Mouse (Mus musculus) subcutaneous adipose tissue, adult 2 months (tissue): ENCODE data around the gene Rnf31. TPM values are rescaled to one million over a fixed set of nuclear protein-coding genes. Genes with fewer than 3 reads are reported as not detected.

ENCODE experiments used
- polyA plus RNA-seq: library from polyadenylated mRNA; depleted of rRNA; stranded (reverse); fragments of >200 nt; gene quantifications from 2 replicates; pipeline ENCODE4 v1.2.3, GENCODE M21; 2012; ENCODE audit warnings: low replicate concordance; rRNA removed

Gene Rnf31
- 27.9 and 42.1 TPM in 2 replicates for polyA plus RNA-seq

DNA sequence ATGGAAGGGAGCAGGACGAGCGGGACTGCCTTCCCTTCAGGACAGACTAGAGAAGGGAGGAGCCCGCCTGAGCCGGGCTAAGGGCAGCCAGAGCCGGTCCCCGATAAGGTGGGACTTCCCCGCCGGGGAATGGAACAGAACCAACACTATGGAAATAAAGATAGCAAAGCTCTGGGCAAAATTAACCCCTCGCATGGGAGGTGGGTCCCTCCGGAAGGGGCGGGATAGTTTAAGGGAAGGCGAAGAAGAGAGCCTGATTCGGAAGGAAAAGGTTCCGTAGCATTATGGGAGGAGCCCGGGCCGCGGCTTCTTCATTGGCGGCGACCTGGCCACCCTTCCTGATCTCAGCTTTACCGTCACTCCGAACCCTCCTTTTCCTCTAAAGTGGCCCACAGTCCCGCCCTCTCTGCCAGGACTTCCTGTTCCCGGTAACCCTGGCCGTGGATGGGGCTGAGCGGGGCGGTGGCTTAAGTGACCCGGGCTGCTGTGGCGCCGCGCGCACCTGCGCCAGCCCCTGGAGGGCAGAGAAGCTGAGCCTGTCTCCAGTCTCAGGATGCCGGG lies at the start of gene Rnf31:
TSS of gene Rnf31 (plus strand) at position 378 of the 561 bp plus-strand sequence.

DNA sequence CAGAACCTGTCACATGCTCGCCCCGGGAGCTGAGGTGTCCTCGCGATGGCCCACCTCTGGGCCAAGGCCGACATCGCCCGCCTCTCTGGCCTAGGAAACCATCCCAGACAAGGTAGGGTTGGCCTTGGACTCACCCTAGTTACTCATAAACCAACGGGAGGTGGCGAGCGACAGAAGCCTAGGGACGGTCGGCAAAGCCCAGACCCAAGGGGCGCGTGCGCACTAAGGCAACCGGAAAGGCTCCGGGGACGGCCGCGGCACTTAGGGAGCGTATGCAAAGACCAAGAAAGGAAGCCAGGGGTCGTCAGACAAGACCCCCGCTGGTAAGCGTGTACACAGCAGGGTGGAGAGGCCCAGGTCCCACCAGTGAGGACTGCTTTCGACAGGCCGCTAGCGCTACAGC lies 31.7 kb upstream of the Rnf31 start, which contains the start of gene Dcaf11:
TSS of gene Dcaf11 (plus strand) at position 208 of the 403 bp plus-strand sequence.

GRCm38 (mm10) chr14:55560202-55561073 lies 31.1 kb upstream of the Rnf31 start, which contains the start of gene A730061H03Rik:
TSS of gene A730061H03Rik (minus strand) at chr14:55560406.

DNA sequence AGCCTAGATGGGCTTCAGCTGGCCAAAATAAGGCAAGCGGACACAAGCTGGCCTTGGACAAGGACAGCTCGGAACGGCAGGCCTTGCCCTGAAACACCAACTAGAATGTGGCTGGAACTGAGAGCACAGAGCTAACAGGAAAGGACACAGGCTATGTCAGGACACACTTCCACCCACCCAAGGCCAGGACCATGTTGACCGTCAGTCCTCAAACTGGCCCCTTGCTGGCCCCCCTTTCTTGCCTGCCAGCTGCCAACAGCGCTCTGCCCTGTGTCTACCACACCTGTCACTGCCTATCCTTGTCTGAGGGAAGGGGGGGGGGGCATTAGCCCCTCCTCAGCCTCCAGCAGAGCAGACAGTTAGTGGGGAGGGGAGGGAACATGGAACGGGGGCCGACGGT lies 16.2 kb upstream of the Rnf31 start, which contains the start of gene Fitm1:
TSS of gene Fitm1 (plus strand) at position 316 of the 400 bp plus-strand sequence.

GRCm38 (mm10) chr14:55577871-55578667 lies 13.4 kb upstream of the Rnf31 start, which contains the start of gene Psme1:
TSS of gene Psme1 (plus strand) at chr14:55578123.

DNA sequence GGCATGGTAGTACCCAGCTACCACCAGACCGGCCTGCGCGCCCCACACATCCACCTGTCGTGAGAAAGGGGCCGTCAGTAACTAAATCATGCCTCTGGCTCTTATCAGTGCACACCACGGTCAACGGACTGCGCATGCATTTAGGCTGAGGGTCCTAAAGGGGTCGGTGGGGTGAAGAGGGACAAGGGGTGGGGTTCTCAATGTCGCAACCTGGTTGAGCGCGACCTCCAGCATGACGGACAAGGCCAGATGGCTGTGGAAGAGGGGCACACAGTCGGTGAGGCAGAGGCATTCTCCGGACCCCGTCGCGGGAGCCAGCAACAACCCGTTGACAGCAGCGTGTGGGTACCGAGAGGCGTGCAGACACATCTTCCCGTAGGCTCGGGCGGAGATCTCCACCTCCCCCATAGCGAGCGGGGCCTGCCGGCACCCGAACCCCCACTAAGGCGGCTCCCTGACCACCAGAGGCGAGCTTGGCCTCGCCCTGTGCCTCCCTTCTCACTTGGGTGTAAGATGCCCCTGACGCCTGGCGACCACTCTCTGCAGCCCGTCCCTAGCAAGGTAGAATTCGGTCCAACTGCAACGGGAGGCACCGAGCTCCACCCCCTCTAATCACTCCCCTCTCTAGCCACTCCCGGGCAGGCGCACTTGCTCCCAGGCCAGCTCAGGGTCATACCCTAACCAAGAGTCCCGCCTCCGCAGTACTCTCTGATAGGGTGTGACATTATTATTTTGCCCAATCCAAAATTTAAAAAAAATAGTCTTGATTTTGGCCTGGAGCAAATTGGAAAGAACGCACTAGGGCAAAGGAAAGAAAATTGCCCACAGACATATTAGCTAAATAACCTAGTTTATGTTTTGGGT lies 6.6 kb upstream of the Rnf31 start, which contains the start of gene Emc9:
TSS of gene Emc9 (minus strand) at position 601 of the 864 bp plus-strand sequence.

GRCm38 (mm10) chr14:55590748-55591330 lies 669 bp upstream of the Rnf31 start, which contains the start of gene Psme2:
TSS of gene Psme2 (minus strand) at chr14:55591113.

GRCm38 (mm10) chr14:55603271-55603632 lies 11.7 kb downstream of the Rnf31 start, which contains the start of gene Irf9:
TSS of gene Irf9 (plus strand) at chr14:55603571.

GRCm38 (mm10) chr14:55617822-55618221 lies 26.3 kb downstream of the Rnf31 start, which contains the start of gene Rec8:
TSS of gene Rec8 (plus strand) at chr14:55618037.

GRCm38 (mm10) chr14:55635523-55636007 lies 44.1 kb downstream of the Rnf31 start, which contains the start of gene Ipo4:
TSS of gene Ipo4 (minus strand) at chr14:55635957.

GRCm38 (mm10) chr14:55637795-55638194 lies 46.3 kb downstream of the Rnf31 start, which contains the start of gene Gm49378:
TSS of gene Gm49378 (minus strand) at chr14:55637895.

DNA sequence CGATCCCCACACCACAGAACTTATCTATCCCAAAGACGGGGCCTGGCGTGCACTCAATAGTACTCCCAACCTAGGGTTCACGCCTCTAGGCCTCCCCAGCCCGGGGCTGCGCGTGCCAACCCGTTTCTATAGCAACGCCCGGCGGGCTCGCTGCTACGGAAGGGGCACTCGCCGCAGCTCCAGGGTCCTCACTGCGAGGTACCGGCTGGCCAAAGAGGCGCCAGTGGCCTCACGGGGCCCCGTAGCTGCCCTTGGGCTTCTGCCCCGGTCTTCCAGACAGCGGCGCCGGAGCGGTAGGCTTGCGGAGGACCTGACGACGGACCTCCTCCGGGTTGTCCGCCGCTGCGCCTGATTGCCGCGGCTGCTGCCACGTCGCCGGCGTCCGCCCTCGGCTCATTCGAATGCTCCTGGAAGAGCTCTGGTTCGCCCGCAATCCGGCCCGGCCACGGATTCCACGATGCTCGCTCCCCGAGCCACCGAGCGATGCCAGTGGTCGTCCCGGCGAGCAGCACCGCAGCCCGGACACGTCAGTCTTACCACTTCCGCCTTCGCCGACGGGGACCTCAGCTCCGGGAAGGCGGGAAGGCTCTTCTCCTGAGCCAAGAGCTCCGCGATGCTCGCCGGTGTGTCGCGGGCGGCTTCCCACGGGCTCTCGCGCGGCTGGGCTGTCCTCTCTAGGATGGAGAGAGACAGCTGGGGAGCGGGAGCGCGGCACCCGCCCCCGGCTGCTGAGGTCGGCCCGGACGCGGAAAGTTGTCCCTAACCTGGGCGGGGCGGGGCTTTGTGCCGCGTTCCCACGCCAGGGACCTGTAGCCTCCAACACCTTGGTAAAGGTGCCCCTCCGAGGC lies 51.8 kb downstream of the Rnf31 start, which contains the start of gene Tm9sf1:
TSS of gene Tm9sf1 (minus strand) at position 747 of the 848 bp plus-strand sequence.

DNA sequence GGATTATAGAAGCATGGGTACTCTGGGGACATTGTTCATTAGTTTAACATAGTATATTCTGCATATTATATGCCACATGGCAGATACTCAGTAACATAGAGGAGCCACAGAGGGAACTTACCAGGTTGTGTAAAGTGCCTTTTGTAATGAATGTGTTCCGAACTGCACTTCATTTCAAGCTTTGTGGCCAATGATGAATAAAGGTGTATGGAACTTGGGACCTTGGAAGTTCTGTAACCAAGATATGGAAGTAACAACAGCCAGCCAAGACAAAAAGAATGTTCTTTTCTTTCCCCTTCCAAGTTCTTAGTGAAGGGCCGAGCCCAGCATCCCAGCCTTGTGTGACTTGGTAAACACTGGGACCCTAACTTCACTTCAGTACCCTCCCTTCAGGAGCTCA lies 58.4 kb downstream of the Rnf31 start, which contains the start of gene Tssk4:
TSS of gene Tssk4 (plus strand) at position 301 of the 400 bp plus-strand sequence.

Other genes with a start within 250 kb of the Rnf31 start
- 57.4 and 80.1 TPM in 2 replicates for gene Dhrs4, start 113.0 kb upstream of the Rnf31 start, polyA plus RNA-seq
- gene Carmil3, start 101.1 kb upstream of the Rnf31 start, polyA plus RNA-seq: 2.1 and 9.4 TPM in 2 replicates
- 0.08 and 0.19 TPM in 2 replicates for gene Cpne6, start 81.3 kb upstream of the Rnf31 start, polyA plus RNA-seq
- gene Nrl, start 66.7 kb upstream of the Rnf31 start, polyA plus RNA-seq: not detected in 2 replicates
- gene Pck2, start 51.4 kb upstream of the Rnf31 start, polyA plus RNA-seq: 44.1 and 72.2 TPM in 2 replicates
- gene Dcaf11, start 31.7 kb upstream of the Rnf31 start, polyA plus RNA-seq: 79.4 and 81.9 TPM in 2 replicates
- gene A730061H03Rik, start 31.3 kb upstream of the Rnf31 start, polyA plus RNA-seq: 2.9 and 3.1 TPM in 2 replicates
- gene Fitm1, start 16.1 kb upstream of the Rnf31 start, polyA plus RNA-seq: 0.68 and 2.5 TPM in 2 replicates
- 111 and 123 TPM in 2 replicates for gene Psme1, start 13.6 kb upstream of the Rnf31 start, polyA plus RNA-seq
- gene Emc9, start 6.4 kb upstream of the Rnf31 start, polyA plus RNA-seq: 34.6 and 113 TPM in 2 replicates
- gene Psme2, start 595 bp upstream of the Rnf31 start, polyA plus RNA-seq: 133 and 138 TPM in 2 replicates
- 39.3 and 81.5 TPM in 2 replicates for gene Irf9, start 11.9 kb downstream of the Rnf31 start, polyA plus RNA-seq
- 0.10 and 23.9 TPM in 2 replicates for gene Rec8, start 26.3 kb downstream of the Rnf31 start, polyA plus RNA-seq
- gene Ipo4, start 44.2 kb downstream of the Rnf31 start, polyA plus RNA-seq: 115 and 240 TPM in 2 replicates
- 1.3 and 8.1 TPM in 2 replicates for gene Gm49378, start 46.2 kb downstream of the Rnf31 start, polyA plus RNA-seq
- 73.5 and 94.8 TPM in 2 replicates for gene Tm9sf1, start 52.1 kb downstream of the Rnf31 start, polyA plus RNA-seq
- 0.77 and 1.5 TPM in 2 replicates for gene Tssk4, start 58.5 kb downstream of the Rnf31 start, polyA plus RNA-seq
- gene Mdp1, start 68.8 kb downstream of the Rnf31 start, polyA plus RNA-seq: 31.3 and 35.2 TPM in 2 replicates
- 28.6 and 31.3 TPM in 2 replicates for gene Gmpr2, start 80.2 kb downstream of the Rnf31 start, polyA plus RNA-seq
- gene Nedd8, start 80.4 kb downstream of the Rnf31 start, polyA plus RNA-seq: 292 and 416 TPM in 2 replicates
- 12.3 and 17.1 TPM in 2 replicates for gene Tinf2, start 90.1 kb downstream of the Rnf31 start, polyA plus RNA-seq
- gene Tgm1, start 122.2 kb downstream of the Rnf31 start, polyA plus RNA-seq: 0.60 and 2.2 TPM in 2 replicates
- gene Rabggta, start 130.6 kb downstream of the Rnf31 start, polyA plus RNA-seq: 34.6 and 47.9 TPM in 2 replicates
- 95.6 and 110 TPM in 2 replicates for gene Dhrs1, start 154.0 kb downstream of the Rnf31 start, polyA plus RNA-seq
- gene Nop9, start 154.0 kb downstream of the Rnf31 start, polyA plus RNA-seq: 14.6 and 30.0 TPM in 2 replicates
- gene Cideb, start 166.8 kb downstream of the Rnf31 start, polyA plus RNA-seq: 2.5 and 4.1 TPM in 2 replicates
- gene Ltb4r2, start 169.7 kb downstream of the Rnf31 start, polyA plus RNA-seq: 0.06 and 0.14 TPM in 2 replicates
- 2.3 and 4.5 TPM in 2 replicates for gene Ltb4r1, start 174.3 kb downstream of the Rnf31 start, polyA plus RNA-seq
- 29.4 and 44.4 TPM in 2 replicates for gene Adcy4, start 192.4 kb downstream of the Rnf31 start, polyA plus RNA-seq
- 14.6 and 21.8 TPM in 2 replicates for gene Ripk3, start 197.2 kb downstream of the Rnf31 start, polyA plus RNA-seq
- 17.6 and 94.3 TPM in 2 replicates for gene Nfatc4, start 231.4 kb downstream of the Rnf31 start, polyA plus RNA-seq